Mouse (Mus musculus) frontal cortex, postnatal 14 days (tissue): ENCODE measurements around the gene Cnr2.
A peak's percentile ranks its signal among the peaks of the same experiment; 100 is the strongest.

Experiments used
- DNase-seq, 2 experiments: peaks; one replicate each; pipeline ENCODE4 v3.0.0; 2022; ENCODE audit warnings: low spot score in 2 of 2

Gene Cnr2

GRCm38 (mm10) chr4:135895071-135895571, at the start of gene Cnr2:
Gene Cnr2 (plus strand): TSS chr4:135895394.
- no peak for DNase-seq

GRCm38 (mm10) chr4:135847581-135847980, 47.6 kb upstream of the Cnr2 start:
- no peak for DNase-seq

- DNase-seq, result peak in 1 of 2 experiments; percentile 60
Measured at GRCm38 (mm10) chr4:135850411-135851095, 44.6 kb upstream of the Cnr2 start.

GRCm38 (mm10) chr4:135851942-135852341, 43.3 kb upstream of the Cnr2 start:
- no peak for DNase-seq

GRCm38 (mm10) chr4:135853987-135854546, 41.1 kb upstream of the Cnr2 start:
- no peak for DNase-seq

GRCm38 (mm10) chr4:135854630-135855029, 40.6 kb upstream of the Cnr2 start:
- no peak for DNase-seq

GRCm38 (mm10) chr4:135855080-135855479, 40.1 kb upstream of the Cnr2 start:
- DNase-seq, result no peak

GRCm38 (mm10) chr4:135855536-135856222, 39.5 kb upstream of the Cnr2 start, which contains the start of gene Srsf10:
Gene Srsf10 (plus strand): TSS chr4:135855747.
- DNase-seq, result peak; percentile 92 to 93

- peak in 1 of 2 experiments; percentile 59 for DNase-seq
Measured at GRCm38 (mm10) chr4:135856223-135857091, 38.7 kb upstream of the Cnr2 start.

GRCm38 (mm10) chr4:135857597-135858186, 37.5 kb upstream of the Cnr2 start:
- no peak for DNase-seq

- DNase-seq, result no peak
Measured at GRCm38 (mm10) chr4:135868996-135869395, 26.2 kb upstream of the Cnr2 start.

- DNase-seq, result no peak
Measured at GRCm38 (mm10) chr4:135870227-135871023, 24.8 kb upstream of the Cnr2 start.

- no peak for DNase-seq
Measured at GRCm38 (mm10) chr4:135872015-135872414, 23.2 kb upstream of the Cnr2 start.

GRCm38 (mm10) chr4:135872589-135873391, 22.4 kb upstream of the Cnr2 start:
- DNase-seq, result no peak

GRCm38 (mm10) chr4:135873526-135874202, 21.5 kb upstream of the Cnr2 start, which contains the start of gene Pnrc2:
Gene Pnrc2 (minus strand): TSS chr4:135873850.
- peak; percentile 87 to 89 for DNase-seq

GRCm38 (mm10) chr4:135874564-135875535, 20.3 kb upstream of the Cnr2 start:
- DNase-seq, result no peak

GRCm38 (mm10) chr4:135875546-135875945, 19.6 kb upstream of the Cnr2 start:
- no peak for DNase-seq
